Mouse (Mus musculus): ENCODE measurements around the gene Lysmd2.
A peak's percentile ranks its signal among the peaks of the same experiment; 100 is the strongest.
"Not testable (repeated sequence)": the region's sequence is repeated elsewhere in the genome, so short reads cannot be mapped to it uniquely, and the experiment has no call there.

Lysmd2 gene

DNA sequence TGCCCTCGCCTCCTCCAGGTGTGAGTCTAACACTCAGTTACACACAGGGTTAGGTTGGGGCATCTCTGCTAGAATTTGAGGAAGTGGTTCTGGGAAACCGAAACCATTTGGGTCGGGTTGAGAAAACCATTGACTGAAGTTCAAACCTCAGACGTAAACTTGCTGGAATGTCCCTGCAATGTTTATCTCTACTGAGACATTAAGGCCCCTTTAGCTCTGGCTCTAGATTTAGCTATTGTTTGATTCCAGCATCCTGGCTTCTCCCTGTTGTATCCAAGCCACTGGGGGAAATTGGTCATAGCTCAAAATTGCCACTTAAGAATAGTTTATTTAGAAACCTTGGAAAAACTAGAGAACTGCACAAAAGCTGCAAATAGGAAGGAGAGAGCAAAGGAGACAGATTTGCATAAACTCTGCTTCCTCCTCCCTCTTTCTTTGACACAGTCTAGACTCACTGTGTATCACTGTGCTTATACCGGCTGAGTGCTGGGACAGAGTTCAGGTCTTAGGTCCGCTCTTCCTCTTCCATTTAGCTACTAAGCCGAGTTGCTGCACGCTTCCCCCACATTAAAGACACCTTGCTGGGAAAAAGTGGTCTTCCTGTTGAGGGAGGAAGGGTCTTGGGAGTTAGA lies 5.4 kb downstream of the Lysmd2 start:
- DNase-seq: no peak

DNA sequence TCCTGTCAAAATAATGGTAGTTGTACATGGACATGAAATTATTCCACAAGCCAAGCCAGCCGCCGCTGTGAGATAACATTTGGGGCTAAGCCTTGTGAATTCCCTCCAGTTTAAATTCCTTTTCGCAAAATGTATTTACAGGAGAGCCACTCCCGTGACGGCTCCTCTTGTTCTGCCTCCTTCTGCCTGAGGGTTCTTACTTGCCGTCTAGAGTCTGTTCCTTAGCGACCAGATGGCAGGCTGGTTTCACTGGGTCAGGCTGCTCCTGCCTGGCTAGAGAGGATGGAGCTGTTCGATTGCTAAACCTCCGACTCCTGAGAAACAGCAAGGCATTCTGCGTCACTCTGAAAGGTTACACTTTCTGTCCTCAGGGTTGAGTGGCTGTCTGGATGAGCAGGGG lies 6.6 kb downstream of the Lysmd2 start:
- no peak for DNase-seq

DNA sequence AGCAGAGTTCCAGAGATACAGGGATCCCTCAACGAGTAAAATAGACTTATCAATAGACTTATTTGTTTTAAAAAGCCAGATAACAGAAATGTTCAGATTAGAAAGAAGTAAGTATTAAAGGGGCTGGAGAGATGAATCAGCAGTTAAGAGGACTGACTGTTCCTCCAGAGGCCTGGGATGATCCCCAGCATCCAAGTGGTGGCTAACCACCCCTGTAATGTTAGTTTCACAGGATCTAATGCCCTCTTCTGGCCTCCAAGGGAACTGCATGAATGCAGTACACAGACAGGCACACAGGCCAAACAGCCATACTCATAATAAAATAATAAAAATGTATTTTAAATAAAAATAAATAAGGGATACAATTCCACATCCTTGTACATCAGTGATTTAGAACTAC lies 7.4 kb downstream of the Lysmd2 start:
- no peak for DNase-seq

DNA sequence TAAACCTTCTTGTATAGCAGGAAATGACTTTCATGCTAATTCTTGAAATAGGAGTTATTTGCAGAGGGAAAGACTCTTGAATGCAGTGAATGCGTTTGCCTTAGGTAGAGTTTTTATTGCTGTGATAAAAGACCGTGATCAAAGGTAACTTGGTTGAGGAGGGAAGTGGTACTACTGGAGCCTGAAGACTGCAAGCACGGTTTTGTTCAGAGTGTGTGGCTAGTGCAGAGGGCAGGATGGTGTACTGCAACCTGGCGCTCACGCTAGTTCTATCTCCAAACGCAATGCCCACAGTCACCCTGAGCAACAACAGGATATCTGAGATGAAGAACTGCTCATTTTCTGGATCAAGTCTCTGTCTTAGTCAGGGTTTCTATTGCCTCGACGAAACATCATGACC lies 8.1 kb downstream of the Lysmd2 start:
- no peak for DNase-seq

DNA sequence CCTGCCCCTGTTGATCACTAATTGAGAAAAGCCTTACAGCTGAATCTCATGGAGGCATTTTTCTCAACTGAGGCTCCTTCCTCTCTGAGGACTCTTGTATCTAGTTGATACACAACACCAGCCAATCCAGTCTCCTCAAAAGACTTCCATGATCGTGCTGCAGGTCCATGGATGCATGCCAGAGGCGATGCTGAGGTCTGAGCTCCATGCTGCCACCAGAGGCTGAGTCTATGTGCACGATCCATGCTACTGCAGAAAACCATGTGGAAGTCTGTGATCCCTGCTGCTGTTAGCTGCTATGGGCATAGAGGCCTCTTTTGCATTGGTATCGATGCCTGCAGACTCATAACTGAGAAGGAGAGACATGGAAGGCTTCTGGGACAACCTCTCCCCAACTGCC lies 8.7 kb downstream of the Lysmd2 start:
- DNase-seq: no peak

DNA sequence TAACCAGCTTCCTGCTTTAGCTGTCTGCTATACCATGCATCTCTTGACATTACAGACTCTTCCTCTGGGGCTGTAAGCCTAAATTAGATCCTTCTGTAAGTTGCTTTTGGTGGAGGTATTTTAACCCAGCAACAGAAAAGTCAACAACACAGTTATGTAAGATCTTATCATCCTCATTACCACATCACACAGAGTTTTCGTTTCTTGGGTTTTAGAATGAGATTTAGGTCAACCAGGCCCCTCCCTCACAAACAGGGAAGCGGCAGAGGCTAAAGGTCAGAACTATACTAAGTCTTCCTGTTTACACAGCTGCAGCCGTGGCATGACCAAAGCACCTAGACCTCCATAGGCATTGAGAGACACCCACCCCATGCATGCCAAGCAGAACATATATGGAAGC lies 19.9 kb downstream of the Lysmd2 start:
- DNase-seq: no peak

DNA sequence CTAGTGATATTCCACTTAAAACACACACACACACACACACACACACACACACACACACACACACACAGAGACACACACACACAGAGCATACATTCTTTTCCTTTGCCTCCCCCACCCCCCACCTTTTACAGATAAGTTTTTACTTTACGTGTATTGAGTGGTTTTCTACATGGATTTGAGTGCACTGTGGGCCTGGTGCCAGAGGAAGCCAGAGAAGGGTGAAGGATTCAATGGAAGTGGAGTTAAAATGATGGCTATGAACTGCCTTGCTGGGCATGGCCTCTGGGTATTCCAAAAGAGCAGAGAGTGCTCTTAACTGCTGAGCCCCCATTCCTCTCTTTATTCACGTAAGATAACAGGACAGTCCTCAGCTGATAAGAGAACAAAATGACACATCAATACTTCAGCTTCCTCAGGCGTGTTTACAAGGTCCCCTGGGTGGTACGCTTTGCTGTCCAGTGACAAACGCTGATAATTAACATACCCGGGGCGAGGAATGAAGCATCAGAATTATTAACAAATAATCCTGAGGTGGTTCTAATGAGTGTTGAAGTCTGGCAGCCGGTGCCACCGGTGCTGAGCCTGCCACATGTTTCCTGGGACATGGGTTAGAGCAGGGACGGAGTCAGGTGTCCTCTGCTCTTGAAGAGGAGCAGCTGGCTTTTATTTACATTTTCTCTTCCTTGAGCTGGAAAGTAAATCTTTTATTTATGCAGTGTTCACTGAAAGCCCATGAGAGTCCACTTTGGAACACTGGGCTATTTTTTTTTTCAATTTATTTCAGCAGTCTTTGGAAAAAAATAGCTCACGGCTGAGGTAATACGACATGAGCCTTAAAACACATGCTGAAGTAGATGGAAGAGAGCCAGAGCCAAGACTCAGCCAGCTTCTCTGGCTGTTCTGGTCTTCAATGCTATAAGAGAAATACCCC lies 28.7 kb downstream of the Lysmd2 start:
- no peak for DNase-seq

DNA sequence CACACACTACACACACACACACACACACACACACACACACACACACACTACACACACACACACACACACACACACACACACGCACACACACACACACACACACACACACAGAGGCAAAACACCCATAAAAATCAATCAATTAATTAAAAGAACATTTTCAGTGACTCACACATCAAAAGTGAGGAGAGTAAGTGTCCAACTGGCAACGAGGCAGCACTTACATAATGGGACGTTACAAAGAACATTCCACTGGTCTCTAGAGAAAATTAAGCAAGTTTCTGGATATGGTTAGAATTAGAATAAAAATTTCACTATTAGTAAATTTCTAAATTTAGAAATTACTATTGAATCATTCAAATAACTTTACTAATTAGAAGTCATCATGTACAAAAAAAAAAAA lies 30.9 kb downstream of the Lysmd2 start:
- not testable (repeated sequence) for DNase-seq

DNA sequence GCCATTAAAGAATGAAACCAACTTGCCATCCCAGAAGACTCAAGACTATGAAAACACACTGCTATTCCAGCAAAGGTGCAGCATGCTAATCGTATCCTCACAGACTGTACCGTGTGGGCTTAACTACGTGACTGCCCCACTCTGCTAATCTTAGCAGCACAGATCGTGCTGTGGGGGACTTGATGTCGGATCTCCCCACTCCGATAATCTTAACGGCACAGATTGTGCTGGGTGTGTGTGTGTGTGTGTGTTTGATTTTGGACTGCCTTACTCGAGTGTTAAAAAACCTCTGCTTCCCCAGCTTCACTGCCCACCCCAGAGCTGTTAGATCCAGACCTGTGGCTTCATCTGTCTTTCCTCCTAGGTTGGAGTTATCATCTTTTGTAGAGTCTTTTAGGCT lies 35.4 kb downstream of the Lysmd2 start:
- no peak for DNase-seq

DNA sequence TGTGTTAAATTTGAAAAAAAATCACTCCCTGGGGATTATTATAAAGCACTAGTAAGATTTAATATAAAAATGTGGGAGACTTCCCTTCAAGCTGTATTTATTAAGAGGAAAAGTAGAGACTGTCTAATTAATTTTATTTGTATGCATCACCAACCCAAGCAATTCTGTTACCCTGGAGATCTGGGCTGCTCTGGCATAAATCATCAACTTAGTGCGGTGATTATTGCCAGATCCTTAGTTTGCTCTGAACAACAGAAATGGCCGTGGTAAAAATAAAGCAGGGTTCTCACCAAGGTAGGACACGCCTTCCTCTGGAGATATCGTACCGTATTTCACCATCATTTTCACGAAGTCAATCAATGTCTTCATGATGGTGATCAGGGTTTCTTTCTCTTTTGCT lies 39.8 kb downstream of the Lysmd2 start:
- DNase-seq: no peak

DNA sequence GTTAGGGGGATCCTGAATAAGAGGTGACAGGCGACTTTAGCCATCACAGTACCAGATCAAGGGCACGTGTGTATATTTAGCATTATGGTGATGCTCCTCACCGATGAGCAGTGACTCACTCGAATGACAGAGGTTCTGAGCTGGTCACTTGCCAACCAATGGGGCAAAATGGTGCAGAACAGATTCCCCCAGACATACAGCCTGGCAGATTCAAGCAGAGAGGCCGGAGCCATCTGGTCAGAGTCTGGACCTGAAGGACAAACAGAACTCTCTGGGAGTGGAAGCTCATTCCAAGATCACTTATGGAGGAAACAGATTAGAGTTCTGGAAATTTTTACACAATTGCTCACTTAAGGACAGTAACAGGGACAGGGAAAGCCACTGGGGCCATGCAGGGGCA lies 41.1 kb downstream of the Lysmd2 start:
- DNase-seq: no peak

DNA sequence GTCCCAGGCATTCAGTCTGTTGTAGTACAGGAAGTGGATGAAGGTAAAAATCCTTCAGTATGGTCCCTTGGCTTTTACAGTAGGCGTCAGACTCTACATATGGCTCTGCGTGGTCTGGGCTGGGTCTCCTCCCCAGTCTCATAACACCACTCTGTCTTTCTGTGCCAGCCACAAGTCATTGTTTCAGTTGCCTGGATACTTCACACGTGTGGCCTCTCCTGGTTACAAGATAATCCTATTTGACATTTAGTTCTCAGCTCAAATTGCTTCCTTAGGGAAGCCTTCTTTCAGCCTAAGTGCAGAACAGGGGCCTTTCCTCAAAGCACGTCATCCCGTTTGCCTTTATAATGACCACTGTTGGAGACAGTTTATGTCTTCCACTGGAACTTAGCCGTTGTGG lies 47.2 kb downstream of the Lysmd2 start:
- no peak for DNase-seq

DNA sequence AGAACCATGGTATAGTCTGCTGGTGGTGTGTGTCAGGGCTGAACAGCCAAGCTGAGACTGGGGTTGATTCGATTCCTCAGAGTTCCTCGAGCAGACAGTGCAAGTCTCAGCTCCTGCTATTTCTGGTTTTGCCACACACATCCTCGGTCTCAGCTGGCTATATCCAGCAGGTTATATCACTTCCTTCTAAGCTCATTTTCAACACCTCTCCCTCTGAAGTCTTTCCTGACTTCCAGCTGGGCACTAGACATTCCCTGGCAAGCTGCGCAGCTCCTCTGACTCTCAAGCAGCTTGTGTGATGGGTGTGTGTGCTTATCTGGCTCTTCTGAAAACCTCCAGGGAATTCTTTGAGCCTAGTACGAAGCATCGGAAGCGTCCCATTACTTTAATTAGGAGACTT lies 50.7 kb downstream of the Lysmd2 start:
- no peak for DNase-seq

DNA sequence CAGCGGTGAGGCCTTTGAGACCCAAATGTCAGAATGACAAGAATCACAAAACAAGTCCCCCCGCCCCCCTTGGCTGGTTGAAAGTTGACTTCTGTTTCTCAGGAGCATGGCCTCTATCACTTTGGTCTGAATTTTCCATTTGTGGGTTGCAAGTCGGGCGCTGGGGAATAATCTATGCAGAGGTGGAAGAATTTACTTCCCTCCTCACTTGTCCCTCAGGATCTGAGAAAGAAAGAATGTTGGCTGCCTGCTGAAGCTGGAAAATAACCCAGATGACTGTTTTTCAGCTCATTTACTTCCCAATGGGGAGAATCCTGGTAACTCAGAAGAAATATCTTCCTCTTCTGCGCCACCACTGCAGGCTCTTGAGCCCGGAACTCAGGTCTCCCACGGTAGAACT lies 52.8 kb downstream of the Lysmd2 start:
- no peak for DNase-seq

DNA sequence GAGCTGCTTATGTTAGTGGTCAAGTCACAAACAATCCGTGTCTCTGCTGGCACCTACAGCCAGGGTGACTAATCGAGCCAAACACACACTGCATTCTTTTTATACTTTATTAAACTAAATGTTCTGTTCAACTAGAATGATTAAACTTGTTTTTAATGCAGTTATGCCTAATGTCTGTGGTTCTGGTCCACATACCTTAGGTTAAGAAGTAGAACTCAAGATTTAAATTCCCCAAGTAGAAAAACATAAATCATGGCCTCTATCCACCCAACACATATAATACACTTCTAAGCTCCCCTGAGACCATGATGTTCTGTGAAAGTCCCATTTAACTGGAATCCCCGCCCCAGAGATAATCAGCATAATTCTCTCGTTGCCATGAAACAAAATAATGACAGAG lies 54.1 kb downstream of the Lysmd2 start:
- DNase-seq: no peak

DNA sequence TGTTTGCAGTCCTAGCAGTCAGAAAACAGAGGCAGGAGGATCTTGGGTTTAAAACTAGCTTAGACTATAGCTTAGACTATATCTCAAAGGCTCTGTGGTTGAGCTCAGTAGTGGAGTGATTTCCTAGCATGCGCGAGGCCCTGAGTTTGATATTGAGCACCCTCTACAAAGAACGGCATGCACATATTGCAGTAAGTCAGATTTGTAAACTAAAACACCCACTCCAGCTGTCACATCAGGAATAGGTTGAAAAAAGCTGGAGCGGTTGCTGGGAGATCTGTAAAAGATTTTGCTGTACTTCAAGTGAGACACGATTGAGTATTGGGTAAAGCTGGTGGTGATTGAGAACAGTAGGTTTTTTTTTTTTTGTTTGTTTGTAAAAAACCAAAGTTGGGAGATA lies 55.1 kb downstream of the Lysmd2 start:
- DNase-seq: no peak

DNA sequence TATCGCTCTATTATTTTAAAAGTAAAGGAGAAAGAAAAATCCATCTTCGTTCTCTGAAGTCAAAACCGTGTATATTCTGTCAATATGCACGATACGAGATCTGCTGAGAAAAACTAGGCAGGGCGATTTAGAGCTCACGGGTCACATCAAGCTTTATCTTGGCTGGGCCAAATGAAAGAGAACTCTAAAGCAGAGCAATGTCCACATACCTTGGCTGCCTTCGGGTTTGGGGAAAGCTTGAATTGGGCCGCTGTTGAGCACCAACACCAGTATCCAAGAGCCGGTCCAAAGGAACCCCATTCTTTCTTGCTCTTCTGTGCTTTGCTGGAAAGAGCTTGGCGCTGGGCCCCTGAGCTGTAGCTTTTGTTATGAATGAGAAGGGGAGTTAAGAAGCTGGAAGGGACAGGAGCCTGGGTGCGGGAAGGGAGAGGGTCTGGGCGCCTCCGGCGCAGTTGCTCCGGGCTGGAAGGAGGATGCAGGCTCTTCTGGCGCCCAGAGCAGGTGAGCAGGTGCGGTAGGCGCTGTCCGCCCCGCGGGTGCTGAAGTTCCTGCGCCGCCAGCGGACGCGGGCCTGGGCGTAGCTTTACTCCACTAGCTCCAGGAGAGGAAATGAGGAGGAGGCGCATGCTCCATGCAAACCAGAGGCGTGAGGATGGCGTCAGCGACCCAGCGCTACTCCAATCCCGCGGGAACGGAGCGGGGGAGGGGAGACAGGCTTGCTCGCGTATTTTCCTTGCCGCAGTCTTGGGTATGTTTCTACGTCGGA lies 58.1 kb downstream of the Lysmd2 start, which contains the start of gene Scg3:
Scg3 (minus strand) TSS at position 631 of the 766 bp plus-strand sequence.
- peak; percentile 21 to 65 for DNase-seq

DNA sequence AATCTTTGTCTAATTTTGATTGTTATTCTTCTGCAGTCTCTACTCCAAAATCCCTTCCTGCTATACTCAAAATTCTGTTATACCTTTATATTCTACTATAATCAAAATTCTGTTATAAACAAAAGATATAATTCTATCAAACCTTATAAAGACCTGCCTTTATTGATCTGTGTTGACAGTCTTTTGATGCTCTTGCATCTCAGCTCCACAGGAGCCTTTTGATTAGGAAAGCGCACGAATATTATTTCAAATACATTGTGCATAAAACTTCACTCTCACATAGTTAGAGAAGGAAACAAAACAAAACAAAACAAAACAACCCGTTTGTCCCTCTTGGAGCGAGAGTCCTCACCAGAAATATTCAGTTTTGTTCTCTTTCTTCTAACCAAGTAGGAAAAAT lies 58.8 kb downstream of the Lysmd2 start:
- DNase-seq: no peak

DNA sequence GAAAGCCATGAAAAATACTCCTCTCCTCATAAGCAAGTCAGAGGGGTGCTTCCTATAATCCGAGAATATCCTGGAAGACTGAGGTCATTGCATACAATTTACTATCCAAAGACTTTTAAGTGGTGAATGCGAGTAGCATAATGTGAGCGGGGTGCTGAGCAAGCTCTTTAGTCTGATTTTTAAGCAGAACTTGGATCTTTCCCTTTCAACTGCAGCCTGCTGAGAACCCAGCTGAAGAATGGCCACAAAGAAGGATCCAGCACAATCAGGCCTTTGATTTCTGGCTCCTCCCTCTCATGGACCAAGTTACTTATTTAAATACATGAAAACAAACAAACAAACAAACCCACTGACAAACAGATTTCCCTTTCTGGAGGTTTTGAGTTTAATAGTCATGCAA lies 59.2 kb downstream of the Lysmd2 start:
- no peak for DNase-seq

Data from kidney, adult 8-10 months (tissue).